Mouse (Mus musculus) thymus, postnatal 4 days (tissue): ENCODE measurements at regions not wholly inside any gene's neighbourhood (a gene's known extent, or its start where the extent isn't known, plus 50 kb on each side); places are given as distances from the start of the nearest gene placed in this dataset.

Experiments used
- DNase-seq: peaks from one replicate; pipeline ENCODE4 v3.0.0; 2021

GRCm38 (mm10) chr9:60931290-60931689 lies 136.9 kb downstream of the Uaca start:
- no peak for DNase-seq

GRCm38 (mm10) chr9:60936937-60937336 lies 142.6 kb downstream of the Uaca start:
- DNase-seq: no peak

- DNase-seq: peak; percentile 97
Observed at GRCm38 (mm10) chr9:60939858-60940804, 145.8 kb downstream of the Uaca start.

- no peak for DNase-seq
Observed at GRCm38 (mm10) chr9:60947363-60947762, 153.0 kb downstream of the Uaca start.

GRCm38 (mm10) chr9:60948531-60949070 lies 154.3 kb downstream of the Uaca start:
- DNase-seq: no peak

- no peak for DNase-seq
Observed at GRCm38 (mm10) chr9:60950161-60950560, 155.8 kb downstream of the Uaca start.

GRCm38 (mm10) chr9:60951071-60951561 lies 156.8 kb downstream of the Uaca start:
- DNase-seq: no peak

GRCm38 (mm10) chr9:60957438-60957837 lies 163.1 kb downstream of the Uaca start:
- DNase-seq: no peak

- no peak for DNase-seq
Observed at GRCm38 (mm10) chr9:60959537-60959936, 165.2 kb downstream of the Uaca start.

GRCm38 (mm10) chr9:60962086-60962485 lies 167.7 kb downstream of the Uaca start:
- DNase-seq: no peak

GRCm38 (mm10) chr9:60965641-60966040 lies 171.3 kb downstream of the Uaca start:
- DNase-seq: no peak

- no peak for DNase-seq
Observed at GRCm38 (mm10) chr9:60968281-60969031, 174.1 kb downstream of the Uaca start.

- DNase-seq: no peak
Observed at GRCm38 (mm10) chr9:60972201-60972910, 178.0 kb downstream of the Uaca start.

GRCm38 (mm10) chr9:60974546-60974945 lies 180.2 kb downstream of the Uaca start:
- DNase-seq: no peak

GRCm38 (mm10) chr9:60982383-60983085 lies 188.2 kb downstream of the Uaca start:
- DNase-seq: no peak

- no peak for DNase-seq
Observed at GRCm38 (mm10) chr9:60983246-60983645, 188.9 kb downstream of the Uaca start.

- DNase-seq: no peak
Observed at GRCm38 (mm10) chr9:60988113-60988512, 193.8 kb downstream of the Uaca start.

GRCm38 (mm10) chr9:60989670-60990391 lies 195.5 kb downstream of the Uaca start:
- DNase-seq: no peak

- DNase-seq: peak; percentile 79
Observed at GRCm38 (mm10) chr9:60991509-60991908, 197.2 kb downstream of the Uaca start.

- no peak for DNase-seq
Observed at GRCm38 (mm10) chr9:60993661-60994060, 199.3 kb downstream of the Uaca start.

GRCm38 (mm10) chr9:60995096-60995495 lies 200.8 kb downstream of the Uaca start:
- no peak for DNase-seq
